Mouse (Mus musculus): Measurements from ENCODE around the gene Gdf3. TPM values are rescaled to one million over a fixed set of nuclear protein-coding genes. Genes with fewer than 3 reads are reported as not detected.
A peak's percentile ranks its signal among the peaks of the same experiment; 100 is the strongest.
"Not testable (repeated sequence)": the region's sequence is repeated elsewhere in the genome, so short reads cannot be mapped to it uniquely, and the experiment has no call there.

The Gdf3 gene
- total and polyA plus RNA-seq, 2 experiments from 2014 or later, result 0.05 TPM; not detected in 1

DNA sequence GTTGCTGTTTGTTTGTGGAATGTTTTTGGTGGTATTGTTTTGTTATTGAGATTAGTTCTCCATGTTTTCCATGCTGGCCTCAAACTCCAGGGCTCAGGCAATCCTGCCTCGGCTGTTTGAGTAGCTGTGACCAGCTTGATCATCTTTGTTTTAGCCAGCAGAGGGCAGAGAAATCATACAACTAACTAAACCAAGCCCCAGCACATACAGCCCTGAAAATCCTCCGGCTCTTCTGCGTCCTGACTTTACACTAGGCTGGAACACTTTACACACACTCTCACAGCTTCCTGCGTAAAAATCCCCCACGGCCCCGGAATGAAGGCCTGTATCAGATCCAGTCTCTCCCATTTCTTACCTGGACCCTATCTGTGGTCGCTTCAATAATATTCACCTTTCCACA, 14.2 kb downstream of the Gdf3 start:
- WGBS, result 23% methylated on average over 7 of the region's 7 CpGs
- Histone ChIP-seq H3K27ac (ENCODE audit: low read depth) (no peak overlapping the region), H3K27me3 (ENCODE audit: control insufficient read depth, insufficient read depth, low read length) (no peaks in the 10 kb centered on the region), H3K4me2 (ENCODE audit: low read depth, low read length) (0 out of 2 replicates have a peak overlapping the region, but pooled peaks have one; percentile 31), H3K36me3 (replicated peaks; ENCODE audit: control insufficient read depth, insufficient read depth, low read length) (no peaks in the 10 kb centered on the region), H3K9me3 (replicated peaks; ENCODE audit: control insufficient read depth, low read length) (no peaks in the 10 kb centered on the region), H3K4me3 (ENCODE audit: low read depth, low read length) (no peak overlapping the region), H3K4me1 (ENCODE audit: control insufficient read depth, insufficient read depth) (no peaks in the 10 kb centered on the region), H3K9ac (replicated peaks; ENCODE audit: low read depth, low read length) (no peak overlapping the region)
- DNase-seq (ENCODE audit: low spot score) (peak; percentile 64), ATAC-seq (ENCODE audit: insufficient read depth, low read depth) (peak; percentile 69; the same call in 1 of the 2 replicates)
- no peak for TF ChIP-seq EP300 (IDR thresholded peaks at IDR 0.05; ENCODE audit: low read depth)
- TF ChIP-seq CTCF (IDR thresholded peaks at IDR 0.05; ENCODE audit: low read depth), result peak; percentile 54

DNA sequence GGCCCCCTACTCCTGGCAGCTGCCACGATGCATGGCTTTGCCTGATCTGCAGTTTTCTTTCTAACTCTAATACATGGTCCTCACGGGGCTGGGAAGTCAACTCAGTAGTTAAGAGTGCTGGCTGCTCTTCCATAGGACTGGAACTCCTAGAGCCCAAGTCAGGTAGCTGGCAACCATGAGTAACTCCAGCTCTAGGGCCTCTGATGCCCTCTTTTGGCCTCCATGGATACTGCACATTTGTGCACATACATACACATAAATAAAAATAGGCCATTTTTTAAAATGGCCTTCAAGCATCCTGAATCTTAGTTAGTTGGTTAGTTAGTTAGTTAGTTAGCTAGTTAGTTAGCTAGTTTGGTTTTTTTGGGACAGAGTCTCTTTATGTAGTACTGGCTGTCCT, 17.0 kb downstream of the Gdf3 start:
- no peaks in the 10 kb centered on the region for H3K4me1 ChIP-seq (ENCODE audit: control insufficient read depth, insufficient read depth)
- no peak overlapping the region for H3K27ac ChIP-seq (ENCODE audit: low read depth)
- no peak overlapping the region for H3K9ac ChIP-seq (replicated peaks; ENCODE audit: low read depth, low read length)
- ATAC-seq (ENCODE audit: insufficient read depth, low read depth) (no peak), DNase-seq (ENCODE audit: low spot score) (no peak)
- no peak overlapping the region for H3K4me2 ChIP-seq (ENCODE audit: low read depth, low read length)
- WGBS, result 88% methylated on average over 2 of the region's 2 CpGs
- H3K4me3 ChIP-seq (ENCODE audit: low read depth, low read length), result no peak overlapping the region
- no peaks in the 10 kb centered on the region for H3K9me3 ChIP-seq (replicated peaks; ENCODE audit: control insufficient read depth, low read length)
- no peaks in the 10 kb centered on the region for H3K36me3 ChIP-seq (replicated peaks; ENCODE audit: control insufficient read depth, insufficient read depth, low read length)
- no peaks in the 10 kb centered on the region for H3K27me3 ChIP-seq (ENCODE audit: control insufficient read depth, insufficient read depth, low read length)
- TF ChIP-seq CTCF (IDR thresholded peaks at IDR 0.05; ENCODE audit: low read depth) (no peak), EP300 (IDR thresholded peaks at IDR 0.05; ENCODE audit: low read depth) (no peak)

DNA sequence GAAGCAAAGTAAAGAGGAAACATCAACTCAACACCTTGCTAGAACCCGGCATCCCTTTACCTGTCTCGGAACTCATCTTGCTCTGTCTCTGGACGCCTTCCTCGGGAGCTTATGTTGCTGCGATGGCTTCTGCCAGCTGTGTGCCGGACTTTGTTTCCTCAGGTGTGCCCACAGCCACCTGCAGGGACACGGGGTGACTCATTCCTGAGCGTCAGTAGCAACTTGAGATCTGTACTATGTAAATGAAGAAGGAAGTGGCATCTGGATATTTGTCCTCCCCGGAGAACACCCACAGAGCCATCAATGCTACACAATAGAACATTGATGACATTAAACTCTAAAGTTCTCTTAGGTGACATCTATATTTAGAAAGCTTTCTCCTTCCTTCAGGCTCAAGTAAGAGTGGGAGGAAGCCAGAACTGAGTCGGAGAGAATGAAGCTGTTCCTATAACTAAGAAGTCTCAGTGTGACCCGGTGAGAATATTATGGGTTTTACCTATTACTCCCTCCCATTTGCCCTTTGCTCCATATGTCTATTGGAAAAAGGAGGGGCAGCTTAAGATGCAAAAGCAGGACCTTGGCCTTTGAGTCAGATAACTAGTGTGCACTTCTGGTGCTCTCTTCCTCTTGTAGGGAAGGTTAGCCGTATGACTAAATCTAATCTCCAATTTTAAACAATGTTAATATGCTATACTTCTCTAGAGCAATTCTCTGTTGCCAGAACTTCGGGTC, 18.7 kb downstream of the Gdf3 start:
- TF ChIP-seq CTCF (IDR thresholded peaks at IDR 0.05; ENCODE audit: low read depth), result no peak
- TF ChIP-seq EP300 (IDR thresholded peaks at IDR 0.05; ENCODE audit: low read depth), result no peak
- WGBS, result 74% methylated on average over 13 of the region's 13 CpGs
- no peaks in the 10 kb centered on the region for H3K9me3 ChIP-seq (replicated peaks; ENCODE audit: control insufficient read depth, low read length)
- no peak overlapping the region for H3K4me3 ChIP-seq (ENCODE audit: low read depth, low read length)
- H3K27me3 ChIP-seq (ENCODE audit: control insufficient read depth, insufficient read depth, low read length), result no peaks in the 10 kb centered on the region
- no peak for DNase-seq (ENCODE audit: low spot score)
- H3K27ac ChIP-seq (ENCODE audit: low read depth), result no peak overlapping the region
- H3K36me3 ChIP-seq (replicated peaks; ENCODE audit: control insufficient read depth, insufficient read depth, low read length), result no peaks in the 10 kb centered on the region
- no peak overlapping the region for H3K9ac ChIP-seq (replicated peaks; ENCODE audit: low read depth, low read length)
- H3K4me1 ChIP-seq (ENCODE audit: control insufficient read depth, insufficient read depth), result no peaks in the 10 kb centered on the region
- no peak overlapping the region for H3K4me2 ChIP-seq (ENCODE audit: low read depth, low read length)
- ATAC-seq (ENCODE audit: insufficient read depth, low read depth), result no peak

DNA sequence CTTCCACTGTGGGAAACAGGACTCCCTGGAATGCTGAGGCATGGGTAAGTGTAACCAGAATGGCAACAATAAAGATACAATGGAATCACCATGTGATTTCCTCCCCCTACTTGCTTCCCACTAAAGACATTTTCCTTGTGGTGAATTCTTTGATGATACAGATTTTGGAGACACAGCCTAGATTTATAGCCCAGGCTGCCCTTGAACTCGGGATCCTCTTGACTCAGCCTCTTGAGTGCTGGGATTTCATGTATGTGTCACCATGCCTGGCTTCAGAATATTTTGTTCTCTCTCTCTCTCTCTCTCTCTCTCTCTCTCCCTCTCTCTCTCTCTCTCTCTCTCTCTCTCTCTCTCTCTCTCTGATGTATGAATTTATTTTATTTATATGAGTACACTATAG, 30.8 kb downstream of the Gdf3 start:
- TF ChIP-seq CTCF (IDR thresholded peaks at IDR 0.05; ENCODE audit: low read depth) (no peak), EP300 (IDR thresholded peaks at IDR 0.05; ENCODE audit: low read depth) (no peak)
- Histone ChIP-seq H3K27me3 (ENCODE audit: control insufficient read depth, insufficient read depth, low read length) (no peaks in the 10 kb centered on the region), H3K36me3 (replicated peaks; ENCODE audit: control insufficient read depth, insufficient read depth, low read length) (no peaks in the 10 kb centered on the region), H3K4me1 (ENCODE audit: control insufficient read depth, insufficient read depth) (no peaks in the 10 kb centered on the region), H3K4me3 (ENCODE audit: low read depth, low read length) (no peak overlapping the region), H3K27ac (ENCODE audit: low read depth) (no peak overlapping the region), H3K4me2 (ENCODE audit: low read depth, low read length) (no peak overlapping the region), H3K9me3 (replicated peaks; ENCODE audit: control insufficient read depth, low read length) (no peaks in the 10 kb centered on the region), H3K9ac (replicated peaks; ENCODE audit: low read depth, low read length) (no peak overlapping the region)
- 54% methylated on average over 1 of the region's 1 CpGs for WGBS
- DNase-seq (ENCODE audit: low spot score) (no peak), ATAC-seq (ENCODE audit: insufficient read depth, low read depth) (no peak)

DNA sequence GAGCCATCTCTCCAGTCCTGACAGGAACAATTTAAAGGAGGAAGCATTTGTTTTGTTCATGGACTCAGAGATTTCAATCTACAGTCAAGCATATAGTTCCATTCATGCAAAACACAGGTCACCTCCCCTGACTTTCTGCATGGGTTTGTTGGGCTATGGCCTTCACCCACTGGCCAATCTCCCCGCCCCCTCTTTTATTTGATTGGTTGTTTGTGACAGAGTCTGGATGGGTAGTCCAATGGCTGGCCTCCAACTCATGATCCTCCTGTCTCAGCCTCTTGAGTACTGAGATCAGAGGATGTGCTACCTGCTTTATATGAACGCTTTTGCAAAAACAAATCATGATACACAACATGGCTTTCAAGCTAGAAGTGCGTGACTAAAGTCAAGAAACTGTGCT, 32.9 kb downstream of the Gdf3 start:
- H3K9ac ChIP-seq (replicated peaks; ENCODE audit: low read depth, low read length), result no peak overlapping the region
- 77% methylated on average over 3 of the region's 3 CpGs for WGBS
- no peak for TF ChIP-seq CTCF (IDR thresholded peaks at IDR 0.05; ENCODE audit: low read depth)
- TF ChIP-seq EP300 (IDR thresholded peaks at IDR 0.05; ENCODE audit: low read depth), result no peak
- H3K36me3 ChIP-seq (replicated peaks; ENCODE audit: control insufficient read depth, insufficient read depth, low read length), result no peaks in the 10 kb centered on the region
- no peak overlapping the region for H3K27ac ChIP-seq (ENCODE audit: low read depth)
- H3K4me1 ChIP-seq (ENCODE audit: control insufficient read depth, insufficient read depth), result no peaks in the 10 kb centered on the region
- no peaks in the 10 kb centered on the region for H3K27me3 ChIP-seq (ENCODE audit: control insufficient read depth, insufficient read depth, low read length)
- no peak for DNase-seq (ENCODE audit: low spot score)
- H3K9me3 ChIP-seq (replicated peaks; ENCODE audit: control insufficient read depth, low read length), result no peaks in the 10 kb centered on the region
- H3K4me2 ChIP-seq (ENCODE audit: low read depth, low read length), result no peak overlapping the region
- H3K4me3 ChIP-seq (ENCODE audit: low read depth, low read length), result no peak overlapping the region
- ATAC-seq (ENCODE audit: insufficient read depth, low read depth), result no peak

DNA sequence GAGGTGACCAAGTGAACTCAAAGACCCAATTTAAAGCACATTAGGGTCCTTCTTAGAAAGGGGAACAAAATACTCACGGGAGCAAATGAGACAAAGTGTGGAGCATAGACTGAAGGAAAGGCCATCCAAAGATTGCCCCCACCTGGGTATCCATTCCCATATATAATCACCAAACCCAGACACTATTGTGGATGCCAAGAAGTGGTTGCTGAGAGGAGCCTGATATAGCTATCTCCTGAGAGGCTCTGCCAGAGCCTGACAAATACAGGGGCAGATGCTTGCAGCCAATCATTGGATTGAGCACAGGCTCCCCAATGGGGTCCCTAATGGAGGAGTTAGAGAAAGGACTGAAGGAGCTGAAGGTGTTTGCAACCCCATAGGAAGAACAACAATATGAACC, 34.9 kb downstream of the Gdf3 start:
- WGBS, result 73% methylated on average over 1 of the region's 1 CpGs
- H3K27me3 ChIP-seq (ENCODE audit: control insufficient read depth, insufficient read depth, low read length); H3K27ac ChIP-seq (ENCODE audit: low read depth); DNase-seq (ENCODE audit: low spot score); H3K4me2 ChIP-seq (ENCODE audit: low read depth, low read length); H3K9me3 ChIP-seq (replicated peaks; ENCODE audit: control insufficient read depth, low read length); H3K36me3 ChIP-seq (replicated peaks; ENCODE audit: control insufficient read depth, insufficient read depth, low read length); H3K4me1 ChIP-seq (ENCODE audit: control insufficient read depth, insufficient read depth); ATAC-seq (ENCODE audit: insufficient read depth, low read depth); H3K9ac ChIP-seq (replicated peaks; ENCODE audit: low read depth, low read length); H3K4me3 ChIP-seq (ENCODE audit: low read depth, low read length): not testable (repeated sequence)

All from heart, postnatal 0 days (tissue).